Mouse (Mus musculus) C2C12 (cell line): ENCODE results near the gene Catip.

Source experiments
- CTCF ChIP-seq: IDR thresholded peaks from one replicate; pipeline ENCODE4 v1.5.1; 2011; ENCODE audit not compliant: control insufficient read depth, insufficient read depth, insufficient read length
- USF1 ChIP-seq: IDR thresholded peaks from one replicate; pipeline ENCODE4 v1.6.1; 2011; ENCODE audit warnings: low read depth, mild to moderate bottlenecking, control low read depth, moderate library complexity

- TF ChIP-seq CTCF (no peak), USF1 (no peak)
These were observed 40.5 kb upstream of the Catip start for GRCm38 (mm10) chr1:74321396-74321795.
